Mouse (Mus musculus) layer of hippocampus, postnatal 36 days (tissue): ENCODE measurements around the gene Lhb. TPM values are rescaled to one million over a fixed set of nuclear protein-coding genes. Genes with fewer than 3 reads are reported as not detected.
"Not testable (repeated sequence)": the region's sequence is repeated elsewhere in the genome, so short reads cannot be mapped to it uniquely, and the experiment has no call there.

Source experiments
- DNase-seq, 2 experiments: peaks; one replicate each; pipeline ENCODE4 v3.0.0; 2022
- total RNA-seq, 2 experiments: library from RNA; stranded (reverse); gene quantifications; 2 replicates each; pipeline ENCODE4 v1.2.3; 2021

Gene Lhb
- total RNA-seq: not detected

- no peak for DNase-seq
These were observed at the start of gene Lhb for GRCm38 (mm10) chr7:45420615-45420919. TSS of gene Lhb (plus strand) at chr7:45420820.

- DNase-seq: no peak
These were observed 48.2 kb upstream of the Lhb start for GRCm38 (mm10) chr7:45372371-45372770.

GRCm38 (mm10) chr7:45374620-45375019 is 46.0 kb upstream of the Lhb start:
- DNase-seq: no peak

GRCm38 (mm10) chr7:45376057-45376456 is 44.6 kb upstream of the Lhb start:
- DNase-seq: no peak

GRCm38 (mm10) chr7:45386077-45386476 is 34.5 kb upstream of the Lhb start:
- DNase-seq: no peak

- no peak for DNase-seq
These were observed 25.5 kb upstream of the Lhb start for GRCm38 (mm10) chr7:45395129-45395541.

GRCm38 (mm10) chr7:45395578-45396336 is 24.9 kb upstream of the Lhb start, which contains the start of gene Snrnp70:
TSS of gene Snrnp70 (minus strand) at chr7:45395742.
- peak; percentile 100 for DNase-seq

- not testable (repeated sequence) for DNase-seq
These were observed 24.3 kb upstream of the Lhb start for GRCm38 (mm10) chr7:45396337-45396775.

- no peak for DNase-seq
These were observed 23.8 kb upstream of the Lhb start for GRCm38 (mm10) chr7:45396787-45397186.

GRCm38 (mm10) chr7:45401521-45402085 is 19.0 kb upstream of the Lhb start:
- DNase-seq: no peak

- no peak for DNase-seq
These were observed 16.9 kb upstream of the Lhb start for GRCm38 (mm10) chr7:45403532-45404261.

- DNase-seq: peak; percentile 50 to 67
These were observed 15.2 kb upstream of the Lhb start, which contains the start of gene Kcna7 for GRCm38 (mm10) chr7:45405091-45406075. TSS of gene Kcna7 (plus strand) at chr7:45405653.

- no peak for DNase-seq
These were observed 14.2 kb upstream of the Lhb start for GRCm38 (mm10) chr7:45406157-45407156.

- no peak for DNase-seq
These were observed 12.8 kb upstream of the Lhb start for GRCm38 (mm10) chr7:45407836-45408235.

GRCm38 (mm10) chr7:45408351-45408750 is 12.3 kb upstream of the Lhb start:
- DNase-seq: no peak

GRCm38 (mm10) chr7:45408949-45409348 is 11.7 kb upstream of the Lhb start:
- no peak for DNase-seq

- no peak for DNase-seq
These were observed 11.0 kb upstream of the Lhb start for GRCm38 (mm10) chr7:45409497-45410163.

- DNase-seq: no peak
These were observed 8.2 kb upstream of the Lhb start for GRCm38 (mm10) chr7:45412421-45412820.

GRCm38 (mm10) chr7:45413113-45413863 is 7.3 kb upstream of the Lhb start, which contains the start of gene Ntf5:
TSS of gene Ntf5 (plus strand) at chr7:45413695.
- no peak for DNase-seq
